13 mouse cellular contexts compared by ENCODE assay signal in the genomic region with DNA sequence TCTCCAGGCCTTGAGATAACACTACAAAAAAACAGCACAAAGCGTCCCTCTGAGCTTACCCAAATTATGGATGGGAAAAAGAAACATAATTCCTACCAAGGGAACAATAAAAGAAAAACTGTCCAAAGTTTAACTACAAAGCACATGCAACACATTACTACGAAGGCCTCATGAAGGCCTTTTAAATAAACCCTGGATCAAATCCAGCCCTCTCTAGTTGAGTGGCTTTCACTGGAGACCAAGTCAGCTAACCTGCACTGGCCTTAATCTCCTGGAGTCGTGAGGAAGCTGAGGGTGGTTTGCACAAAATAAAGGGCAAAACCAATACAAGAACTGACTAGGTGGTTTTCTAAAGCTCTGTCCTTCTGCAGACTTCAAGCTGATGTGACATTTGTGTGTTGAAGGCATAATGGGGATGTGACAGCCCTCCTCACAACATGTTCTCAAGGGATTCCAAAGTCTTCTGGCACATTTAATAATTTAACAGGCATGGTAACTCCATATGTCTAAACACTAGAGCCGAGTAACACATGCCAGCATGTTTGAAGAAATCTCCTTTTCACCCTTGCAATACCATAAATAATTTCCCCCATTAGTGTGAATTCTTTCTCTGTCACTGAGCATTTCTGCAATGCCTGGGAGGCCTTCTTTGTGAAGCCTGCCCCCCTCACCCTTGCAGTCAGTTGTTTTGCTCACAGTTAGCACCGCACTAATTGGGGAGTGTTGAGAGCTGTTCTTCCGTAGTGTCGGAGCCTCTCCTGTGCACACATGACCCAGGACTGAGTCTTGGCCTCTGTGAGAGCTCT. TPM values are rescaled to one million over a fixed set of nuclear protein-coding genes. Genes with fewer than 3 reads are reported as not detected.
A peak's percentile ranks its signal among the peaks of the same experiment; 100 is the strongest.
DNase-seq lines count a peak whose midpoint lies in the region; ATAC-seq and TF ChIP-seq lines count a peak whose summit lies in the region.
"Had no signal": no experiment of that assay in that cellular context is flagged by ENCODE, and none has a peak within 500 bp of the region (broad histone marks: within the 10 kb centered on the region; RNA-seq: fewer than 3 reads in every experiment).

No protein-coding gene starts in this region.

- H3K27me3 ChIP-seq in embryonic facial prominence, embryonic 13.5 days = no peaks in the 10 kb centered on the region
- H3K27me3 ChIP-seq in forebrain, postnatal 0 days (ENCODE audit: insufficient read depth, low read length) = no peaks in the 10 kb centered on the region
- no peaks in the 10 kb centered on the region for H3K27me3 ChIP-seq in midbrain, embryonic 14.5 days (ENCODE audit: control insufficient read depth, insufficient read depth, low read length)

- H3K36me3 ChIP-seq in embryonic facial prominence, embryonic 13.5 days = no peaks in the 10 kb centered on the region
- no peaks in the 10 kb centered on the region for H3K36me3 ChIP-seq in forebrain, postnatal 0 days (ENCODE audit: insufficient read depth)
- no peaks in the 10 kb centered on the region for H3K36me3 ChIP-seq in midbrain, embryonic 14.5 days (ENCODE audit: control insufficient read depth, insufficient read depth, low read length)
- H3K36me3 ChIP-seq: heart, embryonic 10.5 days had no signal

- no peak overlapping the region for H3K9ac ChIP-seq in embryonic facial prominence, embryonic 13.5 days
- H3K9ac ChIP-seq in forebrain, postnatal 0 days = no peak overlapping the region
- no peak overlapping the region for H3K9ac ChIP-seq in midbrain, embryonic 14.5 days (replicated peaks; ENCODE audit: low read length)

- WGBS in embryonic facial prominence, embryonic 13.5 days = 32% methylated on average over 7 of the region's 7 CpGs
- WGBS in forebrain, postnatal 0 days = 17% methylated on average over 7 of the region's 7 CpGs
- 50% methylated on average over 7 of the region's 7 CpGs for WGBS in midbrain, embryonic 14.5 days

- 0 out of 2 replicates have a peak overlapping the region, but pooled peaks have one; percentile 22 for H3K27ac ChIP-seq in embryonic facial prominence, embryonic 13.5 days
- peak overlapping the region; percentile 41; the same call in 1 of the 2 replicates for H3K27ac ChIP-seq in forebrain, postnatal 0 days (ENCODE audit: low read depth, low read length)
- H3K27ac ChIP-seq in midbrain, embryonic 14.5 days (replicated peaks; ENCODE audit: low read depth, low read length) = no peak overlapping the region
- H3K27ac ChIP-seq: heart, embryonic 10.5 days had no signal

- peak; percentile 39 for DNase-seq in kidney, adult 9 months
- DNase-seq in kidney, adult 8-10 months = no peak
- DNase-seq in forebrain, postnatal 0 days = peak; percentile 70
- peak; percentile 38 for DNase-seq in midbrain, embryonic 14.5 days
- no peak for DNase-seq in right cerebral cortex, postnatal 14 days
- no peak for DNase-seq in urinary bladder, postnatal 36 days (ENCODE audit: low spot score in 2 of 2)
- no peak for DNase-seq in urinary bladder, postnatal 10 days (ENCODE audit: low spot score)
- DNase-seq: cerebellum, adult 11 months; kidney, adult 18-20 months; lung, postnatal 4 days; thymus, adult 18-20 months had no signal

- no peaks in the 10 kb centered on the region for H3K9me3 ChIP-seq in embryonic facial prominence, embryonic 13.5 days
- no peaks in the 10 kb centered on the region for H3K9me3 ChIP-seq in forebrain, postnatal 0 days (ENCODE audit: low read length)
- H3K9me3 ChIP-seq in midbrain, embryonic 14.5 days (ENCODE audit: control insufficient read depth, low read length) = no peaks in the 10 kb centered on the region
- H3K9me3 ChIP-seq: heart, embryonic 10.5 days had no signal

- no peak for ATAC-seq in embryonic facial prominence, embryonic 13.5 days (ENCODE audit: insufficient number of reproducible peaks, insufficient read depth, low FRiP score, low TSS enrichment, low read depth)
- ATAC-seq in forebrain, postnatal 0 days = peak; percentile 86
- peak; percentile 67 for ATAC-seq in midbrain, embryonic 14.5 days (ENCODE audit: low FRiP score, low TSS enrichment)

- peaks cover 12% of the 10 kb centered on the region for H3K4me1 ChIP-seq in embryonic facial prominence, embryonic 13.5 days
- H3K4me1 ChIP-seq in forebrain, postnatal 0 days (ENCODE audit: insufficient read depth) = peaks cover 15% of the 10 kb centered on the region
- 0 out of 2 replicates have a peak, but pooled peaks cover 3% of the 10 kb centered on the region for H3K4me1 ChIP-seq in midbrain, embryonic 14.5 days (ENCODE audit: control insufficient read depth, insufficient read depth, low read length)

- TF ChIP-seq CTCF in forebrain, postnatal 0 days (IDR thresholded peaks at IDR 0.05; ENCODE audit: low read depth) = no peak

- H3K4me3 ChIP-seq in embryonic facial prominence, embryonic 13.5 days = no peak overlapping the region
- H3K4me3 ChIP-seq in forebrain, postnatal 0 days (ENCODE audit: low read depth, low read length) = no peak overlapping the region
- H3K4me3 ChIP-seq in midbrain, embryonic 14.5 days (replicated peaks; ENCODE audit: low read depth, low read length) = no peak overlapping the region
- H3K4me3 ChIP-seq: heart, embryonic 10.5 days had no signal

- no peak overlapping the region for H3K4me2 ChIP-seq in embryonic facial prominence, embryonic 13.5 days
- H3K4me2 ChIP-seq in forebrain, postnatal 0 days (ENCODE audit: low read depth) = no peak overlapping the region
- H3K4me2 ChIP-seq in midbrain, embryonic 14.5 days (ENCODE audit: low read length) = no peak overlapping the region

RNA-seq across cellular contexts. Expression of gene Cep85l, which starts 50.0 kb away (rescaled TPM):
- polyA plus RNA-seq in embryonic facial prominence, embryonic 13.5 days (2015; fragmentation: Nextera tagmentation; extraction: Ambion mirVana) = 6.5 and 7.2 TPM in 2 replicates
- 12.7 and 18.2 TPM in 2 replicates for total RNA-seq in forebrain, postnatal 0 days (2014; rRNA removed)
- polyA plus RNA-seq in forebrain, postnatal 0 days (2015; fragmentation: Nextera tagmentation; extraction: Ambion mirVana) = 4.9 and 6.9 TPM in 2 replicates
- 8.0 and 8.3 TPM in 2 replicates for polyA plus RNA-seq in midbrain, embryonic 14.5 days (2014; fragmentation: Nextera tagmentation; extraction: Ambion mirVana)

Comparison
In these comparisons a context has a peak if more than half of its experiments do, and no peak if none do; other contexts are left out.
1. DNase-seq: peak in kidney, adult 9 months (single experiment), forebrain, postnatal 0 days (single experiment) and midbrain, embryonic 14.5 days (single experiment); none in kidney, adult 8-10 months (0 of 2), right cerebral cortex, postnatal 14 days (single experiment), urinary bladder, postnatal 36 days (0 of 2) and urinary bladder, postnatal 10 days (single experiment).